Comparison of ENCODE assay signal across 1 mouse cellular context in the genomic region with DNA sequence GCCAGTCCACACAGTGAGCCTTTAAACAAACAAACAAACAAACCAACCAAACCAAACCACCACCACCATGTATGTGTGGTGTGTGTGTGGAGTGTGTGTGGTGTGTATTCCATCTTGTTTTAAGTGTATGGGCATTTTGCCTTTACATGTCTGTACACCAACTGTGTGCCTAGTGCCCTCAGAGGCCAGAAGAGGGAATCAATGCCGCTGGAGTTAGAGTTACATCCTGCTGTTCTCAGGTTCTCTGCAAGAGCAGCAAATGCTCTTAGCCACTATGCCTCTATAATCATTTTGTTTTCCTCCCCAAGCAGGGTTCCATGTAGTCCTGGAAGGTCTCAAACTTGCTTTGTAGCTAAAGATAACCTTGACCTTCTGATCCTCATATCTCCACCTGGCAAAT.
TF ChIP-seq lines count a peak whose summit lies in the region.

No protein-coding gene starts in this region.

TF ChIP-seq in myocyte, 11 proteins besides CTCF, POLR2A, EP300 and RAD21 (continued from another document):
- no peak for TF ChIP-seq TCF12 (IDR thresholded peaks at IDR 0.05; ENCODE audit: insufficient read depth, poor library complexity, severe bottlenecking)
- TF ChIP-seq POLR2AphosphoS2 (IDR thresholded peaks at IDR 0.05; ENCODE audit: insufficient read length, low read depth), result no peak
- TF ChIP-seq E2F4 (IDR thresholded peaks at IDR 0.05; ENCODE audit: insufficient read depth), result no peak
- TF ChIP-seq REST (IDR thresholded peaks at IDR 0.05; ENCODE audit: insufficient read depth, insufficient read length), result no peak
